Mouse (Mus musculus) spleen, adult 2 months (tissue): ENCODE results near the gene Cd164l2. TPM values are rescaled to one million over a fixed set of nuclear protein-coding genes. Genes with fewer than 3 reads are reported as not detected.
A peak's percentile ranks its signal among the peaks of the same experiment; 100 is the strongest.

ENCODE experiments used
- DNase-seq, 2 experiments: peaks; one replicate each; pipeline versions ENCODE4 v3.0.0 to v3.0.0-alpha.2; 2012 to 2021; ENCODE audit warnings: low spot score in 2 of 2, low read depth in 1 of 2
- H3K27ac ChIP-seq: fragments of 200-500 bp; 2 replicates; pipeline ENCODE4 v1.5.1; 2012; ENCODE audit warnings: low read length, inconsistent platforms; ENCODE audit not compliant: insufficient read depth
- H3K27me3 ChIP-seq: fragments of 200-500 bp; 2 replicates; pipeline ENCODE4 v1.6.1; 2012; ENCODE audit warnings: mild to moderate bottlenecking, moderate library complexity, low read length, inconsistent platforms; ENCODE audit not compliant: control insufficient read depth, insufficient read depth
- H3K36me3 ChIP-seq: fragments of 200-500 bp; 2 replicates; pipeline ENCODE4 v1.6.1; 2012; ENCODE audit warnings: mild to moderate bottlenecking, low read length, inconsistent platforms; ENCODE audit not compliant: control insufficient read depth, insufficient read depth
- H3K4me1 ChIP-seq: fragments of 200-500 bp; 2 replicates; pipeline ENCODE4 v1.6.1; 2011; ENCODE audit warnings: inconsistent platforms; ENCODE audit not compliant: control insufficient read depth, insufficient read depth, insufficient read length
- H3K4me3 ChIP-seq: fragments of 200-500 bp; 2 replicates; pipeline ENCODE4 v1.5.1; 2011; ENCODE audit warnings: mild to moderate bottlenecking, inconsistent platforms; ENCODE audit not compliant: insufficient read depth, insufficient read length; ENCODE audit errors: extremely low read depth
- CTCF ChIP-seq: fragments of 200-500 bp; IDR thresholded peaks from 2 replicates; pipeline ENCODE4 v1.5.1; 2011; ENCODE audit warnings: mild to moderate bottlenecking, inconsistent platforms; ENCODE audit not compliant: insufficient read depth, insufficient read length, insufficient replicate concordance; ENCODE audit errors: extremely low read depth
- POLR2A ChIP-seq: fragments of 200-500 bp; IDR thresholded peaks from 2 replicates; pipeline ENCODE4 v1.6.1; 2011; ENCODE audit warnings: low read depth, low read length, inconsistent platforms
- WGBS: fragments of 180-500 bp; shearing (Covaris S2); methylation state at CpG from one replicate; pipeline ENCODE4 v1.1.7; 2018; 5-methylcytosine and 5-hydroxymethylcytosine counted together
- polyA plus RNA-seq: library from polyadenylated mRNA; depleted of rRNA; stranded (reverse); fragments of >200 nt; gene quantifications from 2 replicates; pipeline ENCODE4 v1.2.3, GENCODE M21; 2012

Cd164l2 gene
- polyA plus RNA-seq, 1 experiment: 0.19 TPM

DNA sequence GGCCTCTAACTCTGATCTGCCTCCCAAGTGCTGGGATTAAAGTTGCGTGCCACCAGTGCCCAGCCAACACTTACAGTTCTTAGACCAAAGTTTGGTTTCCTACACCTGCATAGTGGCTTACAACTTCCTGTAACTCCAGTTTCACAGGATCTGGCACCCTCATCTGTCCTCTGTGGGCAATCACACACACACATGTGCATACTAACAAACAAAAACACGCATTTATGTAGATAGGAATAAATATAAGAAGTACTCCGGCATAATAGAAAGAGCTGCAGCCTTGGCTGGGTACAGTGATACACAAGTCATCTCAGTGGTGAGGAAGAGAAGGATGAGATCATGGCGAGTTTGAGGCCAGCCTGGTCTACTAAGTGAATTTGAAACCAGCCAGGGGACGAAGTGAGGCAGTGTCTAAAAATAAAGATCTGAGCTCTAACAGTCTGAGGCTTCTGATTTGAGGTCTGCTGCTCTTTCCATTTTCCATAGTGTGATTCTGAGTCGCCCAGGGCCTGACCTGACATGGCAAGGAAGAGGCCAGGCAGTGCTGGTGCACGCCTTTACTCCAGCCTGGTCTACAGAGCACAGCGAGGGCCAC is 29.4 kb upstream of the Cd164l2 start:
- Histone ChIP-seq H3K27me3 (no peaks in the 10 kb centered on the region), H3K4me3 (no peak overlapping the region), H3K4me1 (peaks cover 7% of the 10 kb centered on the region; the same call in 1 of the 2 replicates), H3K27ac (no peak overlapping the region; the same call in 1 of the 2 replicates), H3K36me3 (peaks cover 26% of the 10 kb centered on the region)
- TF ChIP-seq POLR2A (no peak), CTCF (peak; percentile 2; the same call in 1 of the 2 replicates)
- 67% methylated on average over 8 of the region's 8 CpGs for WGBS
- DNase-seq: no peak

DNA sequence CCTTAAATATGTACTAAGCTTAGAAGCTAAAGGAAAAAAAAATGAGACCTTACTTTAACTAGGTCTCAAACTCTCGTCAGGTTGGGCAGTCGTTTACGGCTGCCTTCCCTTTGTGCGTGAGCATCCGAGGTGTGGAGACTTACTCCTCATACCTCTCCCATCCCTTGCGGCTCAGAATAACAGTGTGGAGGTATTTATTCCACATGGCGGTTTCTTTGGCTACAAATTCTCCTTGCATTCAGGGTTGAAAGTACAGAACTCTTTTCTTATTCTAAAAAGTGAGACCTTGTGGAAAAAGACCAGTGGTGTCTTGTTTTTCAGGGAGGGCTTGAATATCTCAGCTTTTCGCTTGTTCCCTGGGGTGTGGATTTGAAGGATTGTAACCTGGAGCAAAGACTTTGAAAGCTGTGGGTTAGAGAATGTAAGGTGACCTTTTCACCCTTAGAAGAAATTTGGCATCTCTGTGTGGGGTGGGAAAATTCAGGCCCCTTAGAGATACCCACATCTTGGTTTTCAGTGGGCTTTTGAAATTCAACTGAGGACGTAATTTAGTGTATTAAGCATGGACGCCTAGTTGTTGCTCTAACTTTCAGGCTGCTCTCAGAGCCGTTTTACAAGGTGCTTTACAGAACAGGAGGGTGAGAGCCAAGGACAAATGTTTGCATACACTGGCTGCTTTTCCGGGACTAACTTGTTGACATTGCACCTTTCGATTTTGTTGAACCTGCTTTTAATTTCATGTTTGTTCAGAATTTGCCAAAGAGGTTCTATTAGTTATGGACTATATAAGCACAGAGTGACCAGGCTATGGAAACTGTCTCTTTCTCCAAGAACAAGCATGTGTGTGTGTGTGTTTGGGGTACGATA is 27.7 kb upstream of the Cd164l2 start:
- 85% methylated on average over 14 of the region's 14 CpGs for WGBS
- no peak for DNase-seq
- TF ChIP-seq POLR2A: no peak
- Histone ChIP-seq H3K36me3 (peaks cover 32% of the 10 kb centered on the region), H3K4me3 (no peak overlapping the region), H3K4me1 (peaks cover 7% of the 10 kb centered on the region; the same call in 1 of the 2 replicates), H3K27ac (peak overlapping the region; percentile 6; the same call in 1 of the 2 replicates), H3K27me3 (no peaks in the 10 kb centered on the region)

DNA sequence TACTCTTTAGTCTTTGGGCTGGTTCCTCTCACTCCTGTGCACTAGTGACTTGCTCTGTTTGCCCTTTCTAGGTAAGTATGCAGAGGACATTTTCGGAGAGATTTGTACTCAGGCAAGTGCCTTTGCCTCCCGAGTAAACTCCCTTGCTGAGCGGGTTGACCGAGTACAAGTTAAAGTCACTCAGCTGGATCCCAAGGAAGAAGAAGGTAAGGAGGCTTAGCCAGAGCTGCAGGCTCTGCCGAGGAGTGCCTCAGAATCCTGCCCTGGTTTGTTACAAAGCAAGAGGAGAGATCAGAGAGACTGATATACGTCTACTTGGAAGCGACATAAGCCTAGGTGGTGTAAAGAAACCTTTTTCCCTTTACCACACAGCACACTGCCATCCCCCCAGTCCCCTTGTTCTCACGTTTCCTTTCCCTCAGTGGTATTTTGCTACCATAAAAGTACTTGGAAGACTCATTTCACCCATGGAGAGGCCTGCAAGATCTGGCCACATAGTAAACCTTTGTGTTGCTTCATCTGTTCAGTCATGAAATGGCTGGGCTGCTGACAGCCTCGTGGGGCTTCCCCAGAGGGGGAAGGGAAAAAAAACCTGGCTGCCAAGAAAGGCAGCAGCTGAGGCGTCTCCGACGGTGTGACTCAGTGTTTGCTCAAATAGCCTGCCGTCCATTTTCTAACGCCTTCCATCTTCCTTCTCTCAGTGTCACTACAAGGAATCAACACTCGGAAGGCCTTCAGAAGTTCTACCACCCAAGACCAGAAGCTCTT is 26.8 kb upstream of the Cd164l2 start:
- Histone ChIP-seq H3K27ac (peak overlapping the region; percentile 6; the same call in 1 of the 2 replicates), H3K27me3 (no peaks in the 10 kb centered on the region), H3K4me1 (peaks cover 7% of the 10 kb centered on the region; the same call in 1 of the 2 replicates), H3K4me3 (no peak overlapping the region), H3K36me3 (peaks cover 36% of the 10 kb centered on the region)
- TF ChIP-seq POLR2A (no peak), CTCF (no peak)
- 68% methylated on average over 15 of the region's 15 CpGs for WGBS
- peak in 1 of 2 experiments; percentile 47 for DNase-seq

DNA sequence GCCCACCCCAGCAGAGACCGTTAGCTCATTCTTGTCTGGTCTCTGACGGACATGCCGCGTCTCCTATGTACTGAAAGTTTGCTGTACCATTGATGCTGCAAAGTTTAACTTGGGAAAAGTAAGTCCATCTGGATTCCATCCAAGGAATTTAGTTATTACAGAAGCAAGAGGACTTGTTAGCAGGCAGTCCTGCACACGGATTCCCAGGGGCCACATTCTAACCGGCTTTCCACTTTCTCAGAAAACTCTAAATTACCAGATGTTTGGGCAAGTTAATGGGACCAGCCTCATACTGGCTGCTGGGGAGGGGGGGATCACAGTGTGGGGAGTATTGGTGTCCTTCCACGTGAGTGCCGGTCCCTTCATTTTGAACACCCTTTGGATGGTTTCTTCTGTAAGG is 26.0 kb upstream of the Cd164l2 start:
- 96% methylated on average over 8 of the region's 8 CpGs for WGBS
- H3K36me3 ChIP-seq: peaks cover 44% of the 10 kb centered on the region

DNA sequence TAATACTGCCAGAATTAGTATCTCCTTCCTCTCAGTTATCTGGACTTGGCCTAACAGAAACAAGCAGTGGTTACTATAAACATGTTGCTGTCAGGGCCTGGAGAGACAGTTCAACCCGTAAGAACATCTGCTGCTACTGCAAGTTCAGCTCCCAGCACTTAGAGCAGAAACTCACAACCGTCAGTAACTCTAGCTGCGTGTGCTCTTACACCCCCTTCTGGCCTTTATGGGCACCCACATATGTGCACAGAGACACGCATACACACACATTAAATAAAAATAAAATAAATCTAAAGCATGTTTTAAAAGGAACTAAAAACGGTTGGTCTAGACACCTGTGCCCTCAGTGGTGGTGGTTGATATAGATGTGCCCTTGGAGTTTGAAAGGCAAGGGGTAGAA is 25.1 kb upstream of the Cd164l2 start:
- Histone ChIP-seq H3K27ac (no peak overlapping the region), H3K4me1 (peaks cover 7% of the 10 kb centered on the region; the same call in 1 of the 2 replicates), H3K27me3 (no peaks in the 10 kb centered on the region), H3K4me3 (no peak overlapping the region), H3K36me3 (peaks cover 51% of the 10 kb centered on the region)
- DNase-seq: no peak
- TF ChIP-seq CTCF: no peak
- WGBS: 82% methylated on average over 5 of the region's 5 CpGs

More for the DNA sequence above, 26.0 kb upstream of the Cd164l2 start:
- Histone ChIP-seq H3K27ac (no peak overlapping the region), H3K4me1 (peaks cover 7% of the 10 kb centered on the region; the same call in 1 of the 2 replicates), H3K27me3 (no peaks in the 10 kb centered on the region), H3K4me3 (no peak overlapping the region)
- no peak for DNase-seq
- no peak for TF ChIP-seq POLR2A
- no peak for TF ChIP-seq CTCF

DNA sequence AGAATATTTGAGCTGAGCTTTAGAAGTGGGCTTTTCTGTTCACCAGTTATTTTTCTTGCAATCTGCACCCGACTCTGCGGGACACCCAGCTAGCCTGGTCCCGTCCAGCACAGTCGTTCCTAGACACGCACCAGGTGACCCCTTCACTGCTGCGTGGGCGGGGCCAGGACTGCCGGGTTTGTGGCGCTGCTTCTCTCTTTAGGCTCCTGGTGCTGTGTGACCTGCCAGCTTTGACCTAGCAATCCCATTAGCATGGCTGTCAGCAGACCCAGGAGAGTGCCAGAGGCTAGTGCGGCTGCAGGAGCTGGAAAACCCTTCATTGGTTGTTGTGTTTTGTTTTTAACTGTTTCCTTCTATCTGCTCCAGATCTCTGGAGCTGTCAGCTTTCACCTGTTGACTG is 22.5 kb upstream of the Cd164l2 start:
- Histone ChIP-seq H3K4me1 (peaks cover 7% of the 10 kb centered on the region; the same call in 1 of the 2 replicates), H3K36me3 (peaks cover 68% of the 10 kb centered on the region), H3K27me3 (no peaks in the 10 kb centered on the region), H3K27ac (no peak overlapping the region), H3K4me3 (no peak overlapping the region)
- no peak for DNase-seq
- WGBS: 94% methylated on average over 10 of the region's 10 CpGs
- no peak for TF ChIP-seq POLR2A
